Mouse (Mus musculus): Measurements from ENCODE around the gene Ube2r2. TPM values are rescaled to one million over a fixed set of nuclear protein-coding genes. Genes with fewer than 3 reads are reported as not detected.

Ube2r2 gene
- polyA plus RNA-seq, 1 experiment: 18.8 TPM

DNA sequence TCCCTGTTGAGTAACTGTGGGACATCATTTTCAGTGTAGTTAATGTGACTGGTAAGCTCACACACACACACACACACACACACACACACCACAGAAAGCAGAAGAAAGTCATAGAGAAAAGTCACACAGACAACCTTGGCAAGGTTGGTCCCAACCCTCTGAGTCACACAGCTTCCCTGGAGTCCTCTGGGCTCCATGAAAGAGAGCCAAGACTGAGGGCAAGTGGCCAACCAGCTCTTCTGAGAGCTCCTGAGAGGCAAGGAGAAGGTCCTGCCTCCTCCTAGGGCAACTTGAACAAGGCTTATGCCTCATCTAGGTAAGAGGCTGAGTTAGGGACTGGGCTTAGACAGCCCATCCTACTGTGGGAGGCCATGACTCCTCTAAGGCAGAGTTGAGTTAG is 32.6 kb upstream of the Ube2r2 start:
- no peak overlapping the region for H3K27ac ChIP-seq (ENCODE audit: control insufficient read depth, insufficient read depth, low read depth, low read length)
- no peak overlapping the region for H3K4me3 ChIP-seq (ENCODE audit: control insufficient read depth, low read depth, low read length)
- H3K36me3 ChIP-seq (ENCODE audit: control insufficient read depth, insufficient read depth, low read length): no peaks in the 10 kb centered on the region
- TF ChIP-seq POLR2A (IDR thresholded peaks at IDR 0.05; ENCODE audit: control insufficient read depth, low read depth, low read length) (no peak), CTCF (IDR thresholded peaks at IDR 0.05; ENCODE audit: control insufficient read depth, insufficient read depth, insufficient replicate concordance, low read depth, low read length) (no peak)
- H3K4me1 ChIP-seq (ENCODE audit: control insufficient read depth, insufficient read depth, low read length): peaks cover 7% of the 10 kb centered on the region
- H3K27me3 ChIP-seq (ENCODE audit: control insufficient read depth, insufficient read depth, low read length): no peaks in the 10 kb centered on the region

DNA sequence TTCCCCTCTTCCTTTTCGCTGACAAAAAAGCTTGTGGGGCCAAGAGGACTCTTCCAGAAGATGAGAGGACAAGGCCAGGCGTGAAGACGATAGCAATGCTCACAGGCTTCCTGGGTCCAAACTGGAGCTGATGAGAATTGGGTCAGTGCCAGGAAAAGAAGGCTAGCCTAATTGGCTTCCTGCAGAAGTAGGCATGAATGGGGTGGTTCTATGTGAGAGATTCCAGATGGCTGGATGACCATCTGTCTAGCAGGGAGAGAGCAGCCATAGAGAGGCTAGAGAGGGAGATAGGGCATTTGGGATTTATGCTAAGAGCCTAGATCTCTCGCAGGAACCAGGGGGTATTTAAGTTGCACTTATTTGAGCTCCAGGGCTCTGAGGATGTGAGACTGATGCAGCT is 28.1 kb upstream of the Ube2r2 start:
- H3K27ac ChIP-seq (ENCODE audit: control insufficient read depth, insufficient read depth, low read depth, low read length): no peak overlapping the region
- no peak for TF ChIP-seq POLR2A (IDR thresholded peaks at IDR 0.05; ENCODE audit: control insufficient read depth, low read depth, low read length)
- TF ChIP-seq CTCF (IDR thresholded peaks at IDR 0.05; ENCODE audit: control insufficient read depth, insufficient read depth, insufficient replicate concordance, low read depth, low read length): no peak
- H3K4me1 ChIP-seq (ENCODE audit: control insufficient read depth, insufficient read depth, low read length): no peaks in the 10 kb centered on the region
- no peaks in the 10 kb centered on the region for H3K36me3 ChIP-seq (ENCODE audit: control insufficient read depth, insufficient read depth, low read length)
- H3K27me3 ChIP-seq (ENCODE audit: control insufficient read depth, insufficient read depth, low read length): no peaks in the 10 kb centered on the region
- no peak overlapping the region for H3K4me3 ChIP-seq (ENCODE audit: control insufficient read depth, low read depth, low read length)

DNA sequence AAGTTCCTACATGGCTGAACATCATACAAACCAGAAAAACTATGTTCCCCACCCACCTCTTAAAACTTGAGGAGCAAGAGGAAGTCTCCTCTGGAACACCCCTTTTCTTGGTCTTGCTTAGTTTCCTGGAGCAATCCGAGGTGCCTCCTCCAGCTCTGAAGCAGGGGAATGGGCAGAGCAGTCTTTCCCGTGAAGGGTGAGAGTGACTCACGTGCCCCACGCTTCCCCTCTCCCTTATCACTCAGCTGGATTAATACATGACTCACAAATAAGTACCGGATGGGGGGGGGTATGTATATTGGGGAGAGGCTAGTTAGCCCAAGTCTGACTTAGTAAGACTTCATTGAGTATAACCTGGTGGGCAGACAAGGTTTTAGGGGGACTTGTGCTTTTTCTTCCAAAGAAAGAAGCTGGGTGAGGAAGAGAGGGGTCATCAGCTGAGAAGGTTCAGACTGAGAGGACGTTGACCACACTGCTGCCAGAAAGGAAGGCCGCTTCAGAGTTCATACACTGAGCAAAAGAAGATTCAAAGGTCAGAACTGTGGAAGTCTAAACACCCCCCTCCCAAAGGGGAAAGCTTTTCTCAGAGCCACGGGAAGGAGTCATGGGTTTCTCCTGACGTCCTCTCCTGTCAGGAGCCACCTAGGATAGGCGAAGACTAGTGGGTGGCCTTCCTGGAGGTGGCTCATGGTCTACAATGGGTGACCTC is 26.7 kb upstream of the Ube2r2 start:
- Histone ChIP-seq H3K27ac (ENCODE audit: control insufficient read depth, insufficient read depth, low read depth, low read length) (no peak overlapping the region), H3K4me3 (ENCODE audit: control insufficient read depth, low read depth, low read length) (no peak overlapping the region), H3K4me1 (ENCODE audit: control insufficient read depth, insufficient read depth, low read length) (no peaks in the 10 kb centered on the region), H3K36me3 (ENCODE audit: control insufficient read depth, insufficient read depth, low read length) (no peaks in the 10 kb centered on the region), H3K27me3 (ENCODE audit: control insufficient read depth, insufficient read depth, low read length) (no peaks in the 10 kb centered on the region)
- no peak for TF ChIP-seq CTCF (IDR thresholded peaks at IDR 0.05; ENCODE audit: control insufficient read depth, insufficient read depth, insufficient replicate concordance, low read depth, low read length)

DNA sequence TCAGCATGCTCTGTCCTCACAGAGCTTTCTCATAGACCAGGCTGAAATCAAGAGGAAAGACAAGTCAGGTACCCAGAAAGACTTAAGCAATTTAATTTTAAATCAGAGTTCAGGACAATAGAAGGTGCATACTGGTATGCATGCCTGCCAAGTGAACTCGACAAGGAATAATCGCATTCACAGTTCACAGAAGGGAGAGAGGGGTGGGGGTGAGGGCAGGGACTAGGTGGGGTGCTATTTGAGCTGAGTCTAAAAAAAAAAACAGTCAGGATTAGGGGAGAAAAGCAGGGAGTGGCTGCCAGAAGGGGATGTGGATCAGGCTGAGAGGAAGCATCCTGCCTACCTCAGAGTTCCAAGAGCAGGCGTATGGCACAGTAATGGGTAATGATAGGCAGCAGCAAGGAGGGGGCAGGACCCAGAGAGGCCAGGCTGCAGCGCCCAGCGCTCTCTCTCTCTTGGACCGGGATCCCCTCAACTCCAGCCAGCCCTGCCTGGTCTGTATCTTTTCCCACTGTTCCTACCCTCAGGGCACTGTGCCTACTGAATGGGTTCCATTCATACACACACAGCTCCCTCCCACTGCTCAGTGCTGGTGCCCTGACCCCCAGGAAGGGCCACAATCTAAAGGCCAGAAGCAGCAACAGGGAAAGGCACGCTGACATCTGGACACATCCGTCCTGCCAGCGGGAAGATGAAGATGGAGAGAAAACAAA is 21.0 kb upstream of the Ube2r2 start:
- Histone ChIP-seq H3K4me3 (ENCODE audit: control insufficient read depth, low read depth, low read length) (no peak overlapping the region), H3K27ac (ENCODE audit: control insufficient read depth, insufficient read depth, low read depth, low read length) (no peak overlapping the region), H3K4me1 (ENCODE audit: control insufficient read depth, insufficient read depth, low read length) (no peaks in the 10 kb centered on the region), H3K27me3 (ENCODE audit: control insufficient read depth, insufficient read depth, low read length) (no peaks in the 10 kb centered on the region), H3K36me3 (ENCODE audit: control insufficient read depth, insufficient read depth, low read length) (peaks cover 3% of the 10 kb centered on the region)
- TF ChIP-seq CTCF (IDR thresholded peaks at IDR 0.05; ENCODE audit: control insufficient read depth, insufficient read depth, insufficient replicate concordance, low read depth, low read length): no peak
- TF ChIP-seq POLR2A (IDR thresholded peaks at IDR 0.05; ENCODE audit: control insufficient read depth, low read depth, low read length): no peak

DNA sequence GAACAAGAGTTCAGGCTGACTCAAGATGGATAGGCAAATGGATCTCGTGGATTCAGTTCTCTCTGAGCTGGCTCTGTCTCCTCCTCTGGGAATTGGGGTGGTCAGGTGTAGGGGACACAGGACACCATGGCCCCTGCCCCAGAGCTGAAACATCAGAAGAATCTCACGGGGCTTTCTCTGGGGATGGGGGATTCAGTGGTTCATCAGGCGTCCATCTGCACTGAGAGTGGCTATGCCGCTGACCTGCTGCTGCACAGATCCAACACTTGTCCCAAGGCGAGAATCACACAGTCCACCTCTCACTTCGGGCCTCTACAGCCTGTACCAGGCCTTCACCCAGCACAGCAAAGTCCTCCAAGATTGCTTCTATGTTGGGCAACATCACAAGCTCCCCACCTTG is 20.5 kb upstream of the Ube2r2 start:
- Histone ChIP-seq H3K4me3 (ENCODE audit: control insufficient read depth, low read depth, low read length) (no peak overlapping the region), H3K36me3 (ENCODE audit: control insufficient read depth, insufficient read depth, low read length) (peaks cover 3% of the 10 kb centered on the region), H3K27me3 (ENCODE audit: control insufficient read depth, insufficient read depth, low read length) (no peaks in the 10 kb centered on the region), H3K27ac (ENCODE audit: control insufficient read depth, insufficient read depth, low read depth, low read length) (no peak overlapping the region), H3K4me1 (ENCODE audit: control insufficient read depth, insufficient read depth, low read length) (no peaks in the 10 kb centered on the region)
- TF ChIP-seq CTCF (IDR thresholded peaks at IDR 0.05; ENCODE audit: control insufficient read depth, insufficient read depth, insufficient replicate concordance, low read depth, low read length) (no peak), POLR2A (IDR thresholded peaks at IDR 0.05; ENCODE audit: control insufficient read depth, low read depth, low read length) (no peak)

DNA sequence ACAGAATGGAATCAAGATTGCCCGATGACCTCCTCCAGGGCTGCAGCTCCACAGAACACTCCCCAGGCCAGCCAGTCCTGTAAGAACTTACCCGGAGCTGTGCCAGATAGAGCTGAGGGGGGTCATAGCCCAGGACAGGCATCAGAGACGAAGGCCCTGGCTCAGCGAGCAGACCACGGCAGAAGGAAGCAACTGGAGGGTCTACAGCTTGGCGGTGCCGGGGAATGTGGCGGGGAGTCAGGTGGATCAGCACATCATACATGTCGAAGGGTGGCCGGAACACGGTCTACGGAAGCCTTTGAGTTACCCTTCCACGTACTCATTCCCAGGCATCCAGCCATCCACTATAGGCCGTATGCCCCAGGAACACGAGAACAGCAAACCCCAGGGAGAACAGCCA is 19.8 kb upstream of the Ube2r2 start:
- H3K4me3 ChIP-seq (ENCODE audit: control insufficient read depth, low read depth, low read length): no peak overlapping the region
- no peak overlapping the region for H3K27ac ChIP-seq (ENCODE audit: control insufficient read depth, insufficient read depth, low read depth, low read length)
- no peaks in the 10 kb centered on the region for H3K4me1 ChIP-seq (ENCODE audit: control insufficient read depth, insufficient read depth, low read length)
- TF ChIP-seq POLR2A (IDR thresholded peaks at IDR 0.05; ENCODE audit: control insufficient read depth, low read depth, low read length) (no peak), CTCF (IDR thresholded peaks at IDR 0.05; ENCODE audit: control insufficient read depth, insufficient read depth, insufficient replicate concordance, low read depth, low read length) (no peak)
- H3K36me3 ChIP-seq (ENCODE audit: control insufficient read depth, insufficient read depth, low read length): peaks cover 3% of the 10 kb centered on the region
- no peaks in the 10 kb centered on the region for H3K27me3 ChIP-seq (ENCODE audit: control insufficient read depth, insufficient read depth, low read length)

DNA sequence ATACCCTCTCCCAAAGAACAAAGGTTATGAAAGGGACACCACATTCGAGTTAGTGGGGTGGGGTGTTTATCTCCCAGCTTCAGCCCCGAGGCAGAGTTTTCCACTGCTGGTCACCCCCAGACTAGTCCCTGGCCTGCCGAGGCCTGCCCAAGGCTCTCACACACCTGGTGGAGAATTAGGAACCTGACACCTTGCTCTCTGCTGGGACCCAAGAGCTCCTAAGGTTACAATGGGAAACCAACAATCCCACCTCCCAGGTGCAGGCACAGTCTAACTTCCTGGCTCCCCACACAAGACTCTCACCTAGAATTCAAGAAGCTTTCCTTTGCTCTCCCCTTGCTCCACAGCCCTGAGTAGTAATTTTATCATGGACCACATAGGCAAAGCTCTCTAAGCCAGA is 18.7 kb upstream of the Ube2r2 start:
- peaks cover 3% of the 10 kb centered on the region for H3K36me3 ChIP-seq (ENCODE audit: control insufficient read depth, insufficient read depth, low read length)
- H3K27ac ChIP-seq (ENCODE audit: control insufficient read depth, insufficient read depth, low read depth, low read length): no peak overlapping the region
- TF ChIP-seq CTCF (IDR thresholded peaks at IDR 0.05; ENCODE audit: control insufficient read depth, insufficient read depth, insufficient replicate concordance, low read depth, low read length) (no peak), POLR2A (IDR thresholded peaks at IDR 0.05; ENCODE audit: control insufficient read depth, low read depth, low read length) (no peak)
- no peaks in the 10 kb centered on the region for H3K27me3 ChIP-seq (ENCODE audit: control insufficient read depth, insufficient read depth, low read length)
- H3K4me3 ChIP-seq (ENCODE audit: control insufficient read depth, low read depth, low read length): no peak overlapping the region
- no peaks in the 10 kb centered on the region for H3K4me1 ChIP-seq (ENCODE audit: control insufficient read depth, insufficient read depth, low read length)

All from testis, adult 2 months (tissue).